Mouse (Mus musculus) common myeloid progenitor, adult 5-6 weeks (primary cell): ENCODE data around the gene 1700034I23Rik. TPM values are rescaled to one million over a fixed set of nuclear protein-coding genes. Genes with fewer than 3 reads are reported as not detected.
A peak's percentile ranks its signal among the peaks of the same experiment; 100 is the strongest.
"Not testable (repeated sequence)": the region's sequence is repeated elsewhere in the genome, so short reads cannot be mapped to it uniquely, and the experiment has no call there.

ENCODE experiments used
- ATAC-seq: replicated peaks from 2 replicates; pipeline ENCODE4 v1.8.0; 2016; ENCODE audit warnings: low read depth, mild to moderate bottlenecking, moderate TSS enrichment, inconsistent platforms; ENCODE audit not compliant: poor library complexity, severe bottlenecking
- total RNA-seq: library from RNA; stranded (forward); fragments of 200-1000, 187-1606 nt; gene quantifications from 2 replicates; pipeline ENCODE4 v1.2.3, GENCODE M21; 2017

1700034I23Rik gene
- total RNA-seq: 0.59 TPM in 1 of 2 replicates, not detected in the other

- not testable (repeated sequence) for ATAC-seq
Observed at GRCm38 (mm10) chr3:40902443-40902842, at the start of gene 1700034I23Rik. 1700034I23Rik (minus strand) TSS chr3:40902543.

- peak; percentile 16; the same call in 1 of the 2 replicates for ATAC-seq
Observed at GRCm38 (mm10) chr3:40951365-40951764, 49.0 kb upstream of the 1700034I23Rik start.

- peak; percentile 28 for ATAC-seq
Observed at GRCm38 (mm10) chr3:40950601-40951201, 48.4 kb upstream of the 1700034I23Rik start.

GRCm38 (mm10) chr3:40949903-40950600, 47.7 kb upstream of the 1700034I23Rik start:
- ATAC-seq: no peak

GRCm38 (mm10) chr3:40949170-40949902, 47.0 kb upstream of the 1700034I23Rik start, which contains the start of gene Larp1b:
Larp1b (plus strand) TSS chr3:40949828.
- ATAC-seq: peak; percentile 88

GRCm38 (mm10) chr3:40939019-40939418, 36.7 kb upstream of the 1700034I23Rik start:
- no peak for ATAC-seq

- ATAC-seq: no peak
Observed at GRCm38 (mm10) chr3:40938592-40938991, 36.2 kb upstream of the 1700034I23Rik start.

GRCm38 (mm10) chr3:40938189-40938588, 35.8 kb upstream of the 1700034I23Rik start:
- ATAC-seq: no peak

GRCm38 (mm10) chr3:40894336-40894735, 8.0 kb downstream of the 1700034I23Rik start:
- ATAC-seq: peak; percentile 48

- peak; percentile 97 for ATAC-seq
Observed at GRCm38 (mm10) chr3:40893816-40894258, 8.5 kb downstream of the 1700034I23Rik start.

GRCm38 (mm10) chr3:40853123-40853738, 49.1 kb downstream of the 1700034I23Rik start:
- not testable (repeated sequence) for ATAC-seq

Other genes with a start within 250 kb of the 1700034I23Rik start
- not detected in 2 replicates for gene Slc25a31, start 193.7 kb downstream of the 1700034I23Rik start, total RNA-seq
- 47.0 and 94.6 TPM in 2 replicates for gene Hspa4l, start 158.0 kb downstream of the 1700034I23Rik start, total RNA-seq
- gene Plk4, start 102.5 kb downstream of the 1700034I23Rik start, total RNA-seq: 84.9 and 96.4 TPM in 2 replicates
- gene Mfsd8, start 55.7 kb downstream of the 1700034I23Rik start, total RNA-seq: 6.5 and 7.8 TPM in 2 replicates
- gene Abhd18, start 55.6 kb downstream of the 1700034I23Rik start, total RNA-seq: 5.0 and 12.1 TPM in 2 replicates
- 45.8 and 49.7 TPM in 2 replicates for gene Larp1b, start 47.3 kb upstream of the 1700034I23Rik start, total RNA-seq
- gene Pgrmc2, start 180.5 kb upstream of the 1700034I23Rik start, total RNA-seq: 20.4 and 24.3 TPM in 2 replicates